20 mouse cellular contexts compared by ENCODE assay signal in the genomic region with DNA sequence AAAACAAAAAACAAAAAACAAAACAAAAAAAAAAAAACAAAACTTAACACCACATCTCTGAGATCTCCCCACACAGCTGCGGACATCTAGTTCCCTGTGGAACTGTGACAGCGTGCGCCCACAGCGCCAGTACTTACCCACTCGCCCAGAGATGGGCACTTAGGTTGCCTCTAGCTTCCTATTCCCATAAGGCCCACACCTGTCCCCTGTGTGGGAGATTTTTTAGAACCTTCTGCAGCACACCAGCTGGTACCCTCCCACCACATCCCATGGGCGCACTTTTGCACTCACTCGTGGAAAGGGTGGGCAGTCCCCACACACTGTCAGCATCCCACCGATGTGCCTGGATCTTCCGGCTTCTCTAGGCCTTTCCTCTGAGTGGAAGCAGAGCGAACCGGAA. TPM values are rescaled to one million over a fixed set of nuclear protein-coding genes. Genes with fewer than 3 reads are reported as not detected.
"Had no signal": no experiment of that assay in that cellular context is flagged by ENCODE, and none has a peak within 500 bp of the region (broad histone marks: within the 10 kb centered on the region; RNA-seq: fewer than 3 reads in every experiment).

No protein-coding gene starts in this region.

- H3K27ac ChIP-seq: hindbrain, embryonic 15.5 days; limb, embryonic 13.5 days; liver, embryonic 14.5 days; midbrain, embryonic 13.5 days; stomach, postnatal 0 days had no signal

- H3K4me2 ChIP-seq: hindbrain, embryonic 15.5 days; limb, embryonic 13.5 days; midbrain, embryonic 13.5 days had no signal

- H3K9me3 ChIP-seq: hindbrain, embryonic 15.5 days; limb, embryonic 13.5 days; midbrain, embryonic 13.5 days had no signal

- DNase-seq: kidney, adult 8-10 months; kidney, postnatal 25 days; lung, adult 18-20 months; lung, postnatal 36 days; thymus, adult 18-20 months; thymus, postnatal 14 days had no signal

- H3K9ac ChIP-seq: hindbrain, embryonic 15.5 days; limb, embryonic 13.5 days; liver, embryonic 14.5 days; midbrain, embryonic 13.5 days had no signal

- H3K36me3 ChIP-seq: hindbrain, embryonic 15.5 days; limb, embryonic 13.5 days; midbrain, embryonic 13.5 days had no signal

- ATAC-seq: intestine, postnatal 0 days; midbrain, embryonic 13.5 days had no signal

- H3K4me3 ChIP-seq: hindbrain, embryonic 15.5 days; limb, embryonic 13.5 days; midbrain, embryonic 13.5 days had no signal

RNA-seq across cellular contexts. Expression of a gene that starts 27.4 kb away (rescaled TPM):
- total RNA-seq: layer of hippocampus, adult 8-10 months; left cerebral cortex, postnatal 14 days; liver, adult 2 months; megakaryocyte progenitor cell, adult 5-6 weeks; midbrain, postnatal 0 days had no signal
- polyA plus RNA-seq: hindbrain, embryonic 15.5 days; intestine, postnatal 0 days; kidney, embryonic 16.5 days; limb, embryonic 13.5 days; liver, adult 2 months; liver, embryonic 14.5 days; lung, embryonic 16.5 days; midbrain, embryonic 13.5 days; midbrain, postnatal 0 days; neural tube, embryonic 14.5 days; stomach, postnatal 0 days had no signal

RNA-seq across cellular contexts. Expression of a gene that starts 39.8 kb away (rescaled TPM):
- total RNA-seq: layer of hippocampus, adult 8-10 months; left cerebral cortex, postnatal 14 days; liver, adult 2 months; megakaryocyte progenitor cell, adult 5-6 weeks; midbrain, postnatal 0 days had no signal
- polyA plus RNA-seq: hindbrain, embryonic 15.5 days; intestine, postnatal 0 days; kidney, embryonic 16.5 days; limb, embryonic 13.5 days; liver, adult 2 months; liver, embryonic 14.5 days; lung, embryonic 16.5 days; midbrain, embryonic 13.5 days; midbrain, postnatal 0 days; neural tube, embryonic 14.5 days; stomach, postnatal 0 days had no signal

RNA-seq across cellular contexts. Expression of a gene that starts 57.8 kb away (rescaled TPM):
- total RNA-seq: layer of hippocampus, adult 8-10 months; left cerebral cortex, postnatal 14 days; megakaryocyte progenitor cell, adult 5-6 weeks; midbrain, postnatal 0 days had no signal
- polyA plus RNA-seq: hindbrain, embryonic 15.5 days; kidney, embryonic 16.5 days; limb, embryonic 13.5 days; liver, embryonic 14.5 days; lung, embryonic 16.5 days; midbrain, embryonic 13.5 days; midbrain, postnatal 0 days; neural tube, embryonic 14.5 days had no signal
